7 mouse cellular contexts compared by ENCODE assay signal in the genomic region with DNA sequence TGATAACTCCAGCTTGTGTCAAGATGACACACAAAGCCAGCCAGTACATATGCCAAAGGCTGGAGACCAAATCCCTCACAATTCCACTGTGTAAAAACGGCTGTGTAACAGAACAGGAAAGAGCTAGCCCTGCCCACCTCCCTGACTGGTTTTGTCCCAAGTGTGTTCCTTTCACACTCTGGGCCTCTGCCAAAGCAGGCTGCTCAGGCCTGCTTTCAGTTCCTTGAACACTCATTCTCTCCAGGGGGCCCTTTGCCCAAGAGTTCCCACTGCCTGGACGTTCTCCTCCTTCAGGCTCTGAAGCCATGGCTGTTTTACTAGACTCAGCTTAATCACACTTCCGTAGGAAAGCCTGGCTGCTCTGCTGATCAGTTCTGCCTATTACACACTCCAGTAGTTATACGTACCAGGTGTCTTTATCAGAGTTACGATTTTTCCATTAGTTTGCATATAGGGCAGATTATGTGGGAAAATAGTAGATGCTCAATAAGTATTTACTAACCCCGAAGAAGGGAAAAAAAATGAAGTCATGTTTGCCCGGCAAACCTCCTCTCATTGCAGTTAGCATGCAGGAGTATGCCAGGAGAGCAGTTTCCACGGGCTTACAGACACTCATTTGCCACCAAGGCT.
DNase-seq lines count a peak whose midpoint lies in the region; ATAC-seq and TF ChIP-seq lines count a peak whose summit lies in the region.

No protein-coding gene starts in this region.

- no peaks in the 10 kb centered on the region for H3K27me3 ChIP-seq in liver, adult 2 months (ENCODE audit: control insufficient read depth, insufficient read depth, low read length)
- no peaks in the 10 kb centered on the region for H3K27me3 ChIP-seq in liver, embryonic 11.5 days (replicated peaks; ENCODE audit: control insufficient read depth, insufficient read depth, low read length)
- no peaks in the 10 kb centered on the region for H3K27me3 ChIP-seq in kidney, embryonic 14.5 days (ENCODE audit: control insufficient read depth, insufficient read depth, low read length)
- no peaks in the 10 kb centered on the region for H3K27me3 ChIP-seq in midbrain, embryonic 15.5 days (replicated peaks)
- no peaks in the 10 kb centered on the region for H3K27me3 ChIP-seq in cerebellum, adult 2 months (ENCODE audit: control insufficient read depth, insufficient read depth, low read length)

- DNase-seq in liver, adult 2 months (ENCODE audit: extremely low read depth, low read depth, low spot score) = peak; percentile 36
- no peak for DNase-seq in liver, embryonic 11.5 days (ENCODE audit: low spot score)
- DNase-seq in cerebellum, adult 2 months = no peak

- no peak overlapping the region for H3K9ac ChIP-seq in liver, adult 2 months (ENCODE audit: low read depth, low read length)
- H3K9ac ChIP-seq in liver, embryonic 11.5 days (ENCODE audit: low read depth, low read length) = no peak overlapping the region
- no peak overlapping the region for H3K9ac ChIP-seq in kidney, embryonic 14.5 days (ENCODE audit: low read depth, low read length)
- H3K9ac ChIP-seq in midbrain, embryonic 15.5 days = no peak overlapping the region

- WGBS in liver, adult 2 months = 74% methylated on average over 8 of the region's 8 CpGs
- WGBS in liver, embryonic 11.5 days = 66% methylated on average over 8 of the region's 8 CpGs
- 53% methylated on average over 8 of the region's 8 CpGs for WGBS in kidney, embryonic 14.5 days
- WGBS in midbrain, embryonic 15.5 days = 54% methylated on average over 8 of the region's 8 CpGs
- WGBS in cerebellum, adult 2 months = 65% methylated on average over 8 of the region's 8 CpGs

- TF ChIP-seq CTCF in liver, adult 2 months (IDR thresholded peaks at IDR 0.05; ENCODE audit: low read depth, low read length) = no peak
- no peak for TF ChIP-seq CTCF in cerebellum, adult 2 months (IDR thresholded peaks at IDR 0.05; ENCODE audit: borderline replicate concordance, insufficient read depth, low read depth, low read length)

- TF ChIP-seq POLR2A in liver, adult 2 months (IDR thresholded peaks at IDR 0.05; ENCODE audit: extremely low read depth, insufficient read depth, low read length) = no peak
- TF ChIP-seq POLR2A in cerebellum, adult 2 months (IDR thresholded peaks at IDR 0.05; ENCODE audit: borderline replicate concordance, insufficient read depth, low read length) = no peak

- H3K4me2 ChIP-seq in liver, embryonic 11.5 days = no peak overlapping the region
- H3K4me2 ChIP-seq in kidney, embryonic 14.5 days (replicated peaks; ENCODE audit: low read depth, low read length) = no peak overlapping the region
- H3K4me2 ChIP-seq in midbrain, embryonic 15.5 days = no peak overlapping the region

- H3K79me2 ChIP-seq in liver, adult 2 months (ENCODE audit: control insufficient read depth, insufficient read depth, low read length) = no peaks in the 10 kb centered on the region; the same call in 1 of the 2 replicates

- no peak overlapping the region for H3K27ac ChIP-seq in liver, adult 2 months (replicated peaks; ENCODE audit: insufficient read depth, low read depth, low read length)
- H3K27ac ChIP-seq in liver, embryonic 11.5 days (ENCODE audit: low read depth, low read length) = no peak overlapping the region
- no peak overlapping the region; the same call in 1 of the 2 replicates for H3K27ac ChIP-seq in kidney, embryonic 14.5 days (ENCODE audit: low read depth, low read length)
- H3K27ac ChIP-seq in midbrain, embryonic 15.5 days = no peak overlapping the region
- no peak overlapping the region for H3K27ac ChIP-seq in cerebellum, adult 2 months (ENCODE audit: insufficient read depth, low read length)

- ATAC-seq in liver, embryonic 11.5 days (replicated peaks; ENCODE audit: low FRiP score) = no peak
- peak; percentile 74 for ATAC-seq in granulocyte monocyte progenitor cell, adult 5-6 weeks (replicated peaks; ENCODE audit: poor library complexity, severe bottlenecking)
- ATAC-seq in kidney, embryonic 14.5 days (ENCODE audit: low FRiP score, low TSS enrichment) = peak; percentile 24; the same call in 1 of the 2 replicates
- ATAC-seq in megakaryocyte progenitor cell, adult 5-6 weeks (replicated peaks; ENCODE audit: poor library complexity) = peak; percentile 67
- no peak for ATAC-seq in midbrain, embryonic 15.5 days (replicated peaks)

- H3K36me3 ChIP-seq in liver, adult 2 months (ENCODE audit: control insufficient read depth, insufficient read depth, low read length) = no peaks in the 10 kb centered on the region
- no peaks in the 10 kb centered on the region for H3K36me3 ChIP-seq in liver, embryonic 11.5 days (ENCODE audit: control insufficient read depth, insufficient read depth, low read length)
- no peaks in the 10 kb centered on the region for H3K36me3 ChIP-seq in kidney, embryonic 14.5 days (ENCODE audit: control insufficient read depth, insufficient read depth, low read length)
- H3K36me3 ChIP-seq in midbrain, embryonic 15.5 days (replicated peaks) = no peaks in the 10 kb centered on the region

- H3K9me3 ChIP-seq in liver, embryonic 11.5 days (ENCODE audit: control insufficient read depth, low read length) = no peaks in the 10 kb centered on the region
- H3K9me3 ChIP-seq in kidney, embryonic 14.5 days (ENCODE audit: control insufficient read depth, low read length) = peaks cover 2% of the 10 kb centered on the region; the same call in 1 of the 2 replicates
- no peaks in the 10 kb centered on the region for H3K9me3 ChIP-seq in midbrain, embryonic 15.5 days

- H3K4me3 ChIP-seq in liver, adult 2 months (ENCODE audit: insufficient read depth, low read depth, low read length) = no peak overlapping the region
- no peak overlapping the region for H3K4me3 ChIP-seq in liver, embryonic 11.5 days (ENCODE audit: low read depth, low read length)
- H3K4me3 ChIP-seq in kidney, embryonic 14.5 days (ENCODE audit: low read length) = no peak overlapping the region
- H3K4me3 ChIP-seq in midbrain, embryonic 15.5 days = no peak overlapping the region
- H3K4me3 ChIP-seq in cerebellum, adult 2 months (replicated peaks; ENCODE audit: insufficient read depth, low read depth, low read length) = no peak overlapping the region

- H3K4me1 ChIP-seq in liver, adult 2 months (ENCODE audit: control insufficient read depth, insufficient read depth, low read length) = peaks cover 5% of the 10 kb centered on the region; the same call in 1 of the 2 replicates
- peaks cover 10% of the 10 kb centered on the region; the same call in 1 of the 2 replicates for H3K4me1 ChIP-seq in liver, embryonic 11.5 days (replicated peaks; ENCODE audit: control insufficient read depth, insufficient read depth, low read length)
- peaks cover 13% of the 10 kb centered on the region for H3K4me1 ChIP-seq in kidney, embryonic 14.5 days (ENCODE audit: control insufficient read depth, insufficient read depth, low read length)
- peaks cover 3% of the 10 kb centered on the region; the same call in 1 of the 2 replicates for H3K4me1 ChIP-seq in midbrain, embryonic 15.5 days
- H3K4me1 ChIP-seq in cerebellum, adult 2 months (ENCODE audit: control insufficient read depth, insufficient read depth, low read length) = no peaks in the 10 kb centered on the region

Comparison
In these comparisons a context has a peak if more than half of its experiments do, and no peak if none do; other contexts are left out.
1. ATAC-seq: peak in granulocyte monocyte progenitor cell, adult 5-6 weeks (single experiment), kidney, embryonic 14.5 days (single experiment) and megakaryocyte progenitor cell, adult 5-6 weeks (single experiment); none in liver, embryonic 11.5 days (single experiment) and midbrain, embryonic 15.5 days (single experiment).